Mouse (Mus musculus): ENCODE measurements at regions not wholly inside any gene's neighbourhood (a gene's known extent, or its start where the extent isn't known, plus 50 kb on each side); places are given as distances from the start of the nearest gene placed in this dataset.
"Not testable (repeated sequence)": the region's sequence is repeated elsewhere in the genome, so short reads cannot be mapped to it uniquely, and the experiment has no call there.

DNA sequence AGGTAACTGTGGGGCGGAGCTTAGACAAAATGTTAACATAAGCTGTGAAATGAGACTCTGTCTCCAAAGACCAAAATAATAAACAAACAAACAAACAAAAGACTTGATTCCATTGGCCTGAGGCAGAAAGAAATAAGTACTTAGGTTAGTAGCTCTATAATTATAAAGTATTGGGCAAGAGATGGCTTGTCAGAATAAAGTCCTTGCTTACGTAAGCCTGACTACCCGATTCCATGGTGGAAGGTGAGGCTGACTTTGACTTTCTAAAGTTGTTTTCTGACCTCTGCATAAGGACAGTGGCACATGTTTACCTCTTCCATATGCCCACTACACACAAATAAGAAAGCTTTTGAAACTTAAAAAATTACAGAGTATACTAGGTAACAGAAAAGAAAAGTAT lies 120.3 kb upstream of the Trim24 start:
- DNase-seq = no peak

DNA sequence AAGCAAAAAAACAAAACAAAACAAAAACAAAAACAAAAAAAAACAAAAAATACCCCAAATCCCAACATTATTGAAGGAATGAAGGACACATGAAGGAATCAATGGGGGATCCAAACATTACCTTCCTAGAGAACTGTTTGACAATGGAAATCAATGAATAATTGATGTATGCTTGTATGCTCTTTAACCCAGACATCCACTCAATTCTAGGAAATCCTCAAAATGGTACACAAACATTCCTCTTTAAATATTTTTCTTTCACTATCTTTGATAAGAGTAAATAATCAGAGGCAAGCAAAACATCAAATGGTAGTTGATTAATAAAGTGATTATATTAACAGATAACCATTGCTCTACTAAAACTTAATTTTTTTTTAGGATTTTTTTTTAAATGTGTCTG lies 118.9 kb upstream of the Trim24 start:
- DNase-seq = no peak

DNA sequence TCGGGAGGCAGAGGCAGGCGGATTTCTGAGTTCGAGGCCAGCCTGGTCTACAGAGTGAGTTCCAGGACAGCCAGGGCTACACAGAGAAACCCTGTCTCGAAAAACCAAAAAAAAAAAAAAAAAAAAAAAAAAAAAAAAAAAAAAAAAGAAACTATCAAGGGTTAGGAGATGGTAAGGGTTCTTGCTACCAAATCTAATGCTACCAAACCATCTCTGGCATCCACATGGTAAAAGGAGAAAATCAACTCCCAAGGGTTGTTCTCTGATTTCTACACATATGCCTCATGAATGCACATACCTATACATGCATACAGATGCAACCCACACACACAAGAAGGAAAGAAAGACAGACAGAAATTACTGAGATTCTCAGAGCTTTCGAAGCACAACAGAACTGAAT lies 109.6 kb upstream of the Trim24 start:
- not testable (repeated sequence) for DNase-seq

DNA sequence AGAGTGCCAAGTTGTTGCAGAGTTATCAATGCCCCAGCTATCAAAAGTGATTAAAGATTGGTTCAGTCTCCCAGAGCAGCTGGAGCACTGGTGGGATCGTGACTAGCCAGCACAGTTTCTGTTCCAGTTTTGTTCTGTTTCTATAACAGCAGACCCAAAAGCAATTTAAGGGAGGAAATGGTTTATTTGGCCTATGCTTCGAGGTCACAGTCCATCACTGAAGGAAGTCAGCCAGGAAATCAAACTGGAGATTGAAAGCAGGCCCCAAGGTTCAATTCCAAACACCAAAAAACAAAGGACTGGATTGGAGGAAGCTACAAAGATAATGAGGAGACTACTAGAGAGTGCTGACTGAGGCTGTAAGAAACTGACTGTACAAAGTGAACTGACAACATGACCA lies 107.6 kb upstream of the Trim24 start:
- no peak for DNase-seq

DNA sequence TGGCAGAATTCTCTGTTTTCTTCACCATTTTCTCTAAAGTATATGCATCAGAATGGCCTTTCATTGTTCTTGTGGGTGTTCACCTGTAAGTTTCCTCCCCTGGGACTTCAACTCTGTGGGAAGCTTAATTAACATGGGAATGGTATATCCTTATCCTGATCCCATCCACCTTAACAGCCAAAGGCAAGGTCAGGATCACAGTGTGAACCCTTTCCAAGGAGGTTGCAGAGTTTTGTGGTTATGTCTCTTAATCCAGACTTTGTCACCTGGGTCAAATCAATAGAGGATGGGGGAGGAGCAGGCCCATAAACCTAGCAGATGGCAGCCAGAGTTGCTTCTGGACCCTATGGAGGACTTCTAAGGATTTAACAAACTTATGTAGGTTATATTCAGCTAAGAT lies 102.9 kb upstream of the Trim24 start:
- no peak for DNase-seq

DNA sequence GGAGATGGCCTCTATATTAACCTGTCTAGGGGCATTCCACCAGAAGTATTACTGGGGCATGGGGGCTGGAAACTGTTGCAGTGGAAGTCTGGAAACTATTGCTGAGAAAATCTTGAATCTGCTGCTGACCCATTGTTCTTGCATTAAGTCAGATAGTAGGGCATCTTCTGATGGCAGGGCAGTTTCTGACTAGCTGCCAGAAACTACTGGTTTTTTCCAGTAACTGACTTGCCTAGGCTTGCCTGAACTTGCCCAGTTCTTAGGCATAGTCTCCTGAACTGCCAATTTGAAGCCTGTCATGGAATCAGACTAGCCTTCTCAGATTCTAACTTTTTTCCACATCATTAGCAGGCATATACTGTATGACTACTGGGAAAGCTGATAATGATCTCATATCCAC lies 97.3 kb upstream of the Trim24 start:
- DNase-seq = no peak

DNA sequence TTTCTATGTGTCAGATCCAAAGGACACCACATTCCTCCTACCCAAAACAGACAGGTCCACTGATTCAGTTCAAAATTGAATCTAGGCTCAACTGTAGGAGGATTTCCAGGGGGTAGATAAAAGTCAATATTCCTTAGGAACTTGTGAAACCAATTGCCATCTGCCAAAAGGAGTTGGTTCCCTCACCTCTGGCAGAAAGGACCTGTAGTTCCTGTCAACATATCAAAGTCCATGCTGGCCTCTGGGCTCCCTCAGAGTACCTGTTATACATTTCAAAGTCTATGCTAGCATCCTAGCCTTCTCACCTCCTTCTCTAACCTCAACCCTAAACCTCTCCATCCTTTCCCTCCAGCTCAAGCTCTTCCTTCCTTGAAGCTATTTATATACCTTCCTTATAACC lies 95.5 kb upstream of the Trim24 start:
- no peak for DNase-seq

DNA sequence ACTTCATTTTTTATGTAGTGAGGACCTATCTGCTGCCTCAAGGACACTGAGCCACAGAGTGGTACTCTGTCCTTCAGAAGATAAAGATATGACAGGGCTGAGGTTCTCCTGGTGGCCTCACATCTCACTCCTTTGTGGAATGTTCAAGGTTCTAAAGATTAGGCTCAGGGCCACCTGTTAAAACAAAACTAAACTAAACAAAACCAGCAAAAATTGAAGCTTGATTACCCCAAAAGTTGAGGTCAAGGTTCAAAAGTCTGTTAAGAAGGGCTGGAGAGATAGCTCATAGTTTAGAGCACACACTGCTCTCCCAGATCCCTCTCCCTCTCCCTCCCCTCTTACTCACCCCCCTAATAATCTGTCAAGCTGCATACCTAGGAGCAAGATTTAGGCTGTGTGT lies 90.7 kb upstream of the Trim24 start:
- DNase-seq = no peak

DNA sequence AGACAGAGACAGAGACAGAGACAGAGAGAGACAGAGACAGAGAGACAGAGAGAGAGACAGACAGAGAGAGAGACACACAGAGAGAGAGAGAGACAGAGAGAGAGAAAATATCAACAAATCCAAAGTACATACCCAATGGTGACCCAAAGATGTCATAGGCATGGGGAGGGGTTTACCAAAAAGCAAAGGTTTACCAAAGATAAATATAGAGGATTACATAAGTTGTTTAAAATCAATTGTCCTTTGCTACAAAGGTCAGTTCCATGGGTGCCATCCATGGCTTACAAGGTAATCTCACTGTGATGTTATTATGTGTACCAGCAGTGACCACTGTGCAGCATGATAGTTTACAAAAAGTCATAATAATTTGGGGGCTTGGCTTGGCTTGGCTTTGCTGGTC lies 88.7 kb upstream of the Trim24 start:
- DNase-seq = no peak

DNA sequence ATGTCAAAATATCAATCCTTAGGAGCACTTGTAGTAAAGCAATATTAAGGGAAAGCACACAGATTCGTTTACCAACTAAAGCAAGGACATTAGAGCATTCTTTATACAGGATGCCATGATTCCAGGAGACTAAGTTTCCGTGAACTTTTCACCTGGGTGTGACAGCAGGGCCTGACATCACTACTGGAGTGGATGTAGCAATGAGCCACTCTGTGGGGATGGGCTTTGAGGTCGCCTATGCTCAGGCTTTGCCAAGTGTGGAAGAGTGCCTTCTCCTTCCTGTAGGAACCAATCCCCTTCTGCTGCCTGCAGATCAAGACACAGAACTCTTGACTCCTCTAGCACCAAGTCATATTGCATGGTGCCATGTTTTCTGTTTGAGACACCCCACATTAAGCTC lies 85.3 kb upstream of the Trim24 start:
- DNase-seq = not testable (repeated sequence)

DNA sequence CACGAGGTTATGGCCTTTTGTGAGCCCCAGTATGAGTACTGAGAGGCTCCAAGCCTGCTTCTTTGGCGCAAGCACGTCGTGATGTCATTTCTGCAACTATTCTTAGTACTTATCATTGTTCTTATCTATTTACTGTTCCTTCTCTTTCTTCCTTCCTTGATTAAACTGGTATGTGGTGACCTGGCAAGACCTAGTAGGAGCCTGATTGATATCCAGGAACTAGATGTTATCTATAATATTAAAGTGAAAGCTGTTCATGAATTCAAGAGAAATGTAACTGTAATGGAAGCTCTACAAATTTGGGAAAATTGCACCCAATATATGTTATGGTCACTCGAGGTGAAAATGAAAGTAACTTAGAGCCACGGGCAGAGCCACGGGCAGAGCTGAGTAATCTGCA lies 84.9 kb upstream of the Trim24 start:
- DNase-seq = no peak

DNA sequence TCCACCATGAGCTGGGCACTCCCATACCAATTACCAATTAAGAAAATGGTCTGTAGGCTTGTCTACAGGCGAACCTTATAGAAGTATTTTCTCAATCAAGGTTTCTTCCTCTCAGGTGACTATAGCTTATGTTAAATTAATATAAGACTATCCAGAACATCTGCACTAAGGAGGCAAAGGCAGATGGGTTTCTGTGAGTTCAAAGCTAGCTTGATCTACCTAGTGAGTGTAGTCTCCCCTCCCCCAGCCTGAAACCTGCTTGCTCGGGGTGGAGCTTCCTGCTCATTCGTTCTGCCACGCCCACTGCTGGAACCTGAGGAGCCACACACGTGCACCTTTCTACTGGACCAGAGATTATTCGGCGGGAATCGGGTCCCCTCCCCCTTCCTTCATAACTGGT lies 82.8 kb upstream of the Trim24 start:
- DNase-seq = not testable (repeated sequence)

DNA sequence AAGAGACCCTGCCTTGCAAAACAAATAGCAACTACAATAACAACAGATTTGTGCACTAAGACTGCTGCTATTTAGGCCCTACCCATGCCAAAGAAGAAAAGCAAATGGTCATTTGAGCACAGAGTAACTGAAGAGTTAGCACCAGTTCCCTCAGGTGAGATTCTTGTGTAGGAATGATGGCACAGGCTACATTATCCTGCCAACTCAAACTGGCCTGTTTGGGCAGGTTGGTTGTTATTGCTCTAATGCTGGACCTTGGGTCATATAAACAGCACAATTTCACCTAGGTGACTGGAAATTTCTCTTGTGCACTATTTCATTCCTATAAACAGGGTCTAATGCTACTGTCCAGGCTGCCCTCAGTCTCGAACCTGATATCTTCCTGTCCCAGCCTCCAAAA lies 79.7 kb upstream of the Trim24 start:
- DNase-seq = no peak

DNA sequence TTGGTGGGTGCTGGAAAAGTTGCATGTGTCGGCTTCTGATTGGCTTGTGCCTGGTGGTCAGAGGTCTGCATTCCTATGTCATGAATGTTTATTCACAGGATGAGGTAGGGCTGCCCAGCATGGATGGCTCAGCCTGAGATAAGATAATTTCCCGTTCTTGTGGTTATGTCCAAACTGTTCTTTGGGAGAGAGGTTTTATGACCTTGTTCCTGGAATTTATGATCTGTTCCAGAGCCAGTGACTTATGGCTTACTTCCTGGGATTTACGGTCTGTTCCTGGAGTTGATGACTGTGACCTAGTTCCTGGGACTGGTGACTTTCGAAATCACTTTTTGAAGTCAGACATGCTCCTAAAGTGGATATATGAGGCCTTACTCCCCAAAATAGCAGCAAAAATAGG lies 76.4 kb upstream of the Trim24 start:
- DNase-seq = no peak

DNA sequence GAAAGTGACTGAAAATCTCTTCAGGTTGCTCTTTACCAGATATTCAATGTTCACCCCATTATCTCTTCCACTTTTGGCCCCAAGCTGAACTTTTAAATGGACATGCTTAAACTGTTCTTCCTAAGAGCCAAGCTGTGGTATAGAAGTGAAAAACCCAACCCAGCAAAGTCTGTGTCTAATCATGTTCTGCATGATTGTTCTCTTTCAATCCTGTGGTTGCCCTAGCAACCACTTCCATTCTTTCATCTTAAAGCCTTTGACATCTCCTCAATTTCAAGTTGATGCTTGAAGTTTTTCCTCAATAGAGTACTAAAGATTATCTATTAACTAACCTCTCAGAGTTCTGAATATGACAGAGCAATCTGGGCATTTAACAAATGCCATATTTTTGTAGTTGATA lies 75.6 kb upstream of the Trim24 start:
- no peak for DNase-seq

DNA sequence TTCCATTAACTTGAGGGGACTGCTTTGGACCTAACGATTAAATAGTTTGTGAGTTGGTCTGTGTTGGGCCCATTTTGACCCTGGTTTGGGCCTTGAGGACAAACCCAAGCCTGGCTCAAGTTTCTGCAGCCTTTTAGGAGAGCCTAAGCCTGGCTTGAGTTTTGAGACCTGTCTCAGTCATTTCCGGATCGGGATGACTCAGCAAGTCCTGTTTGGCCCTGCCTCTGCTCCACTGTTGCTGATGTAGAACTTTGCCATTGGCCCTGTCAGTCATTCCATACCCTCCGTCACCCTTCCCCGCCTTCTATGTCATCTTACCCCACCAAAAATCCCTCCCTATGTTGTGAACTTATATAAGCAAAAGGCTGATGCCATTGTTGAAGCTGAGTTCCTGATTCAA lies 67.4 kb upstream of the Trim24 start:
- no peak for DNase-seq

DNA sequence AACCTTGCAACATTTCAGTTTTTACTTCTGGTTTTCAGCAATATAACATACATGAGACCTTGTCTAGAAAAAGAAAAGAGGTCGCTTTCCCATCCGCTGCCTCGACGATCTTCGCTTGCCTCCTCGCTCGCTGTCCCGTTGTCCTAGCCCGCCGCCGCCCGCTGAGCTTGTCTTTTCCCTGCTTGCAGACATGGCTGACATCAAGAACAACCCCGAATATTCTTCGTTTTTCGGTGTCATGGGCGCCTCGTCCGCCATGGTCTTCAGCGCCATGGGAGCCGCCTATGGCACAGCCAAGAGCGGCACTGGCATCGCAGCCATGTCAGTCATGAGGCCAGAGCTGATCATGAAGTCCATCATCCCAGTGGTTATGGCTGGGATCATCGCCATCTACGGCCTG lies 64.7 kb upstream of the Trim24 start:
- DNase-seq = not testable (repeated sequence)

DNA sequence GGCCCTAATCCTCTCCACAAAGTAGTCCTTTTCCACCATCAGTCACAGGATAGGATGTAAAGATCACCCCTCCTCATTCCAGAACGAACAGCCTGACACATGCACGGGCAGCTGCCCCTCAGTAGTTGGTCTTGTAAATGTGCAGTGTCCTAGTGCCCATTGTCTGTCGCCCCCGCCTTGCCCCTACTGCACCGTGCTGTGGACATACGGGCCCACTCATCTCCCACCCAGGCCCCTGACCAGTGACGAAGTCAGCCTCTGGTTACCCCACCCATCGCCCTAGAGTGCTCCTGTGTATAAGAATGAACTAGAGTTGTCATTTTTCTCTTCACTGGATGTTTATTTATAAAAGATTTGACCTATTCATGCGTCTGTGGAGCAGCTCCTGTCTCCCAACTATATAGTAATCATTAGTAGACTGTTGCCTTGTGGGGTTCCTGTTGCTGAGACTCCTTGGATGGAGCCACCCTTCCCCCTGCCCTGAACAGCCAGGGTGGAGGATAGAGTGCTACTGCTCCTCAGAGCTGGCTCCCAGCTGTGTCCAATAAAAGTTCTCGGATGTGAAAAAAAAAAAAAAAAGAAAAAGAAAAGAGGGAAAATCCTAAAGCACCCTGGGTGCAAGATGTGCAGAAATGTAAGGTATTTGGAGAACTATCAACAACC lies 64.0 kb upstream of the Trim24 start:
- not testable (repeated sequence) for DNase-seq

DNA sequence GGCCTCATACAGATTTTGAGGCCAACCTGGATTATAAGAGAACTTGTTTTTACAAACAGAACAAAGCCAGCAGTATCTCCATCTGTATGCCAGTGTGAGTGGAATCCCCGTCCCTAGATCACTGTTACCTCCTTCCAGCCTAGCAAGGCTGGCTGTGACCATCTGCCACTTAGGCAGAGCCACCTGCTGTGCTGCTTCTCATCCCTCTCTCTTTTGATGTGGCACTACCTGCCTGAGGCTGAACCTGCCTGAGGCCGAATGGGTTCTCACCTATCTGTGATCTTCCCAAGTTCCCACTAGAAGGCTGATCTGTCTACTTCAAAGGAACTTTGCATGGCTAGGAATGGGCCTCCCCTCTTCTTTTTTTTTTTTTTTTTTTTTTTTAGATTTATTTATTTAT lies 55.4 kb upstream of the Trim24 start:
- peak; percentile 4 for DNase-seq
